Mouse (Mus musculus) heart, embryonic 16.5 days (tissue): ENCODE data around the gene Mrpl10. TPM values are rescaled to one million over a fixed set of nuclear protein-coding genes. Genes with fewer than 3 reads are reported as not detected.
A peak's percentile ranks its signal among the peaks of the same experiment; 100 is the strongest.

Source experiments
- ATAC-seq: fragments of 200-750 bp; cut with Nextera tagmentation; replicated peaks from 2 replicates; pipeline ENCODE4 v1.8.0; 2017; ENCODE audit warnings: moderate number of reproducible peaks; ENCODE audit not compliant: insufficient read depth, low FRiP score; ENCODE audit errors: extremely low read depth
- H3K27ac ChIP-seq: fragments of 300-500 bp; sonication (generic); 2 replicates; pipeline ENCODE4 v1.5.1; 2014; ENCODE audit warnings: mild to moderate bottlenecking, low read length, control low read depth, moderate library complexity
- H3K27me3 ChIP-seq: fragments of 300-500 bp; sonication (generic); 2 replicates; pipeline ENCODE4 v1.6.1; 2014; ENCODE audit warnings: low read length, mixed read lengths; ENCODE audit not compliant: control insufficient read depth, insufficient read depth
- H3K36me3 ChIP-seq: fragments of 300-500 bp; sonication (generic); 2 replicates; pipeline ENCODE4 v1.6.1; 2014; ENCODE audit not compliant: control insufficient read depth, insufficient read depth
- H3K4me1 ChIP-seq: fragments of 300-500 bp; sonication (generic); 2 replicates; pipeline ENCODE4 v1.6.1; 2014; ENCODE audit warnings: low read length, mixed read lengths; ENCODE audit not compliant: control insufficient read depth, insufficient read depth
- H3K4me2 ChIP-seq: fragments of 300-500 bp; sonication (generic); 2 replicates; pipeline ENCODE4 v1.6.1; 2014; ENCODE audit warnings: low read depth, mild to moderate bottlenecking, control low read depth, low read length
- H3K4me3 ChIP-seq: fragments of 300-500 bp; sonication (generic); 2 replicates; pipeline ENCODE4 v1.5.1; 2014; ENCODE audit warnings: mild to moderate bottlenecking, control low read depth, low read length
- H3K9ac ChIP-seq: fragments of 300-500 bp; sonication (generic); 2 replicates; pipeline ENCODE4 v1.6.1; 2014; ENCODE audit warnings: low read length, control low read depth
- H3K9me3 ChIP-seq: fragments of 300-500 bp; sonication (generic); replicated peaks from 2 replicates; pipeline ENCODE4 v1.6.1; 2016; ENCODE audit warnings: low read length; ENCODE audit not compliant: control insufficient read depth
- WGBS: fragments of 180-500 bp; shearing (Covaris S2); extraction: QIAGEN DNeasy Blood & Tissue Kit; methylation state at CpG from one replicate; pipeline ENCODE4 v1.1.7; 2014; 5-methylcytosine and 5-hydroxymethylcytosine counted together
- polyA plus RNA-seq: library from polyadenylated mRNA; unstranded; fragments of >200 nt; fragmentation: Nextera tagmentation; extraction: Ambion mirVana; gene quantifications from 2 replicates; pipeline ENCODE4 v1.2.1, GENCODE M21; 2015

The Mrpl10 gene
- polyA plus RNA-seq, 1 experiment from 2014 or later, result 66.9 TPM

DNA sequence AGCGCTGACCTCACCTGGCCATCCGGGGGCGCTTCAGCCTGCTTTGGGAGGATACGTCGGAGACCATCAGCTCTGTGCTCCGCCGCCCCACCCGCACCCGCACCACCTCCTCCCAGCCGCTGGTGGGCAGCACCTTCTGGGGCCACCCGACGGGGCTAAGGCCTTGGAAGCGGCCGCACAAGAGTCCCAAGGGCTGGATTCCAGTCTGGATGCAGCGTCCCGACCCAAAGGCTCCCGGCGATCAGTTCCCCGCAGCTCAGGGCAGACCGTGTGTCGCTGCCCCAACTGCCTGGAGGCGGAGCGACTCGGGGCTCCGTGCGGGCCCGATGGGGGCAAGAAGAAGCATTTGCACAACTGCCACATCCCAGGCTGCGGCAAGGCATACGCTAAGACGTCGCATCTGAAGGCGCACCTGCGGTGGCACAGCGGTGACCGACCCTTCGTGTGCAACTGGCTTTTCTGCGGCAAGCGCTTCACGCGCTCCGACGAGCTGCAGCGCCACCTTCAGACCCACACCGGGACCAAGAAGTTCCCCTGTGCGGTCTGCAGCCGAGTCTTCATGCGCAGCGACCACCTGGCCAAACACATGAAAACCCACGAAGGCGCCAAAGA is 19.4 kb upstream of the Mrpl10 start:
- H3K4me1 ChIP-seq, result peaks cover 22% of the 10 kb centered on the region
- WGBS, result 2% methylated on average over 50 of the region's 50 CpGs
- H3K27me3 ChIP-seq, result peaks cover 71% of the 10 kb centered on the region
- no peaks in the 10 kb centered on the region for H3K9me3 ChIP-seq
- peak; percentile 42 for ATAC-seq
- H3K4me2 ChIP-seq, result peak overlapping the region; percentile 91
- no peaks in the 10 kb centered on the region for H3K36me3 ChIP-seq
- H3K27ac ChIP-seq, result no peak overlapping the region
- peak overlapping the region; percentile 73 for H3K9ac ChIP-seq
- peak overlapping the region; percentile 62 for H3K4me3 ChIP-seq

GRCm38 (mm10) chr11:97024977-97025376 is 16.4 kb upstream of the Mrpl10 start:
- Histone ChIP-seq H3K4me3 (no peak overlapping the region), H3K9me3 (no peaks in the 10 kb centered on the region), H3K27me3 (peaks cover 46% of the 10 kb centered on the region), H3K9ac (no peak overlapping the region), H3K36me3 (no peaks in the 10 kb centered on the region), H3K27ac (no peak overlapping the region), H3K4me1 (peaks cover 15% of the 10 kb centered on the region), H3K4me2 (no peak overlapping the region)
- 34% methylated on average over 10 of the region's 10 CpGs for WGBS
- no peak for ATAC-seq

DNA sequence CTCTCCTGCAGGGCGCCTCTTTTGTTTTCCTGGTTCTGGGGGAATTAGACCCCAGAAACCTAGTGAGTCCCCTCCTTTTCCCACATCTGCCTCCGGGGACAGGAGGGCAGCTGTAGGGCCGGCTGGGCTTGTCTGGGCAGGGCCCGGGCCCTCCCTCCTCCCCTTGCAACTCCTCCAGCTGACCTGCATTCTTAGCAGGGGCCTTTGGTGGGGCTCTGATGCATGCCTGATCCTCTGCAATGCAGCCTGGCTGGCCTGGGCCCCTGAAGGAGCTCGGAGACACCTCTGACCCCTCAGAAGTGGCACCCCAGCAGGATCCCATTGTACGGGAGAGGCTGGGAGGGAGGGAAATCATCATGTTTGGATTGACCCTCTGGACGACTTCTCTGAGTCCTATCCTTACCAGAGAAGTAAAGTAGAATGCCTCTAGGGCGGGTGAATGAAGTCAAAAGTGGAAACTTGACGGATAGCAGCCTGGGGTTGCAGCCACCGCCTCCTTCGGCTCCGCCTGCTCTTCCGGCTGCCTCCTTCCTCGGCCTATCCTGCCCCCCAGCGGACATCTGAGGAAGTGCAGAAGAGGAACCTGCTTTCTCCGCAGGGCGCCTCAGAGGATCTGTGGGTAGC is 15.5 kb upstream of the Mrpl10 start:
- Histone ChIP-seq H3K4me3 (peak overlapping the region; percentile 38), H3K4me1 (peaks cover 22% of the 10 kb centered on the region), H3K27me3 (peaks cover 38% of the 10 kb centered on the region), H3K36me3 (no peaks in the 10 kb centered on the region), H3K4me2 (peak overlapping the region; percentile 63), H3K9me3 (no peaks in the 10 kb centered on the region), H3K27ac (peak overlapping the region; percentile 56), H3K9ac (peak overlapping the region; percentile 73)
- WGBS, result 4% methylated on average over 17 of the region's 17 CpGs
- peak; percentile 47; the same call in 1 of the 2 replicates for ATAC-seq

- Histone ChIP-seq H3K27ac (peak within 1 kb of the TSS; percentile 66), H3K36me3 (no peaks in the 10 kb centered on the region), H3K9ac (peak within 1 kb of the TSS; percentile 74), H3K9me3 (no peaks in the 10 kb centered on the region), H3K4me3 (peak within 1 kb of the TSS; percentile 67), H3K4me2 (peak within 1 kb of the TSS; percentile 92), H3K4me1 (peaks cover 11% of the 10 kb centered on the region), H3K27me3 (0 out of 2 replicates have a peak, but pooled peaks cover 2% of the 10 kb centered on the region)
- WGBS, result 2% methylated on average over 25 of the region's 25 CpGs
- peak; percentile 61 for ATAC-seq
Observed at GRCm38 (mm10) chr11:97029686-97030417, 11.5 kb upstream of the Mrpl10 start, which contains the start of gene Scrn2. Gene Scrn2 (plus strand): TSS chr11:97029938.

GRCm38 (mm10) chr11:97030426-97030825 is 10.9 kb upstream of the Mrpl10 start:
- no peak for ATAC-seq
- H3K27me3 ChIP-seq, result no peaks in the 10 kb centered on the region
- no peaks in the 10 kb centered on the region for H3K9me3 ChIP-seq
- H3K27ac ChIP-seq, result peak overlapping the region; percentile 66
- peak overlapping the region; percentile 92 for H3K4me2 ChIP-seq
- WGBS, result 20% methylated on average over 15 of the region's 15 CpGs
- peaks cover 11% of the 10 kb centered on the region for H3K4me1 ChIP-seq
- peak overlapping the region; percentile 74 for H3K9ac ChIP-seq
- H3K36me3 ChIP-seq, result no peaks in the 10 kb centered on the region
- H3K4me3 ChIP-seq, result peak overlapping the region; percentile 67

- 69% methylated on average over 12 of the region's 12 CpGs for WGBS
- Histone ChIP-seq H3K4me3 (no peak overlapping the region), H3K27me3 (no peaks in the 10 kb centered on the region), H3K9ac (no peak overlapping the region), H3K9me3 (no peaks in the 10 kb centered on the region), H3K4me1 (peaks cover 8% of the 10 kb centered on the region), H3K4me2 (no peak overlapping the region), H3K27ac (no peak overlapping the region), H3K36me3 (no peaks in the 10 kb centered on the region)
- 0 out of 2 replicates have a peak, but pooled peaks have one; percentile 10 for ATAC-seq
Observed at GRCm38 (mm10) chr11:97031977-97032376, 9.4 kb upstream of the Mrpl10 start.

GRCm38 (mm10) chr11:97032499-97032898 is 8.9 kb upstream of the Mrpl10 start:
- no peaks in the 10 kb centered on the region for H3K9me3 ChIP-seq
- no peak overlapping the region for H3K4me3 ChIP-seq
- H3K27ac ChIP-seq, result no peak overlapping the region
- H3K27me3 ChIP-seq, result no peaks in the 10 kb centered on the region
- WGBS, result 91% methylated on average over 4 of the region's 4 CpGs
- ATAC-seq, result no peak
- H3K36me3 ChIP-seq, result no peaks in the 10 kb centered on the region
- no peak overlapping the region for H3K4me2 ChIP-seq
- no peak overlapping the region for H3K9ac ChIP-seq
- peaks cover 8% of the 10 kb centered on the region for H3K4me1 ChIP-seq

DNA sequence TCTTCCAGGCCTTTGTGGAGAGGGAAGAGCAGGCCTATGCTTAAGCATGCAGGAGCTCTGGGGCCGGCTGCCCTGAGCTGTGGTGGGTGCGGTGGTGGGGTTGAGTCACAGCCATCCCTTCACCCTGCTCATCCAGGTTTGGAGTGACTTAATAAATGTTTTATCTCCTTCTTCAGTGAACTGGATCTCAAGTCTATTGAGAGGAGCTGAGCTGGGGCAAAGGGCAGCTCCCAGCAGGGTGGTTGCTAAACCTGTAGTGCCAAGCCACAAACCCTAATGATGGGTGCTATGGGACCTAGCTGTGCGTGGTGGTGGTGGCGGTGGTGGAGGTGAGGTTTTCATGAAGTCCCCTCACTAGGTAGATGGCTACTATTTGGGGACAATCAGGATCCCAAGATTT is 7.6 kb upstream of the Mrpl10 start:
- Histone ChIP-seq H3K4me3 (no peak overlapping the region), H3K9ac (no peak overlapping the region), H3K27me3 (no peaks in the 10 kb centered on the region), H3K27ac (no peak overlapping the region), H3K36me3 (no peaks in the 10 kb centered on the region), H3K4me2 (no peak overlapping the region), H3K4me1 (peaks cover 8% of the 10 kb centered on the region), H3K9me3 (no peaks in the 10 kb centered on the region)
- 88% methylated on average over 4 of the region's 4 CpGs for WGBS
- ATAC-seq, result no peak

DNA sequence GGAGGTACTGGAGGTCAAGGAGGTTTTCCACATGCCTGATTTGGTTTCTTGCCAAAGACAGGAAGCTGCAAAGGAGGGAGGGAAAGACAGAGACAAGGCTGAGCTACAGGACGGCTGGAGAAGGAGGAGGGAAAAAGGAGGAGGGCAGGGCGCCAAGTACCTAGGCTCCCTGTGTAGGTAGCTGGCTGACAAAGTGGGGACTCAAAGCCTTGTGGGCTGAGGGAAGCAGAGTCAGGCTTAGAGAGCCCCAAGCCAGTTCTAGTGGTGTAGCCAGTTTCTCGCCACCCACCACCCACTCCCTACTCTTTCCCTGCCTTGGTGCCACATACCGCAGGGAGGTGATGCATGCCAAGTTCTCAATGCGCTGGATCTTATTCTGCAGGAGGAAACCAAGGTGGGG is 5.2 kb upstream of the Mrpl10 start:
- no peak for ATAC-seq
- Histone ChIP-seq H3K9me3 (no peaks in the 10 kb centered on the region), H3K4me2 (no peak overlapping the region), H3K9ac (no peak overlapping the region), H3K27me3 (no peaks in the 10 kb centered on the region), H3K27ac (no peak overlapping the region), H3K4me3 (no peak overlapping the region), H3K36me3 (no peaks in the 10 kb centered on the region), H3K4me1 (peaks cover 2% of the 10 kb centered on the region; the same call in 1 of the 2 replicates)
- WGBS, result 74% methylated on average over 5 of the region's 5 CpGs
